Mouse (Mus musculus) spleen, adult 2 months (tissue): ENCODE measurements around the gene I830077J02Rik. TPM values are rescaled to one million over a fixed set of nuclear protein-coding genes. Genes with fewer than 3 reads are reported as not detected.

Source experiments
- DNase-seq, 2 experiments: peaks; one replicate each; pipeline versions ENCODE4 v3.0.0 to v3.0.0-alpha.2; 2012 to 2021; ENCODE audit warnings: low spot score in 2 of 2, low read depth in 1 of 2
- H3K27ac ChIP-seq: fragments of 200-500 bp; 2 replicates; pipeline ENCODE4 v1.5.1; 2012; ENCODE audit warnings: low read length, inconsistent platforms; ENCODE audit not compliant: insufficient read depth
- H3K27me3 ChIP-seq: fragments of 200-500 bp; 2 replicates; pipeline ENCODE4 v1.6.1; 2012; ENCODE audit warnings: mild to moderate bottlenecking, moderate library complexity, low read length, inconsistent platforms; ENCODE audit not compliant: control insufficient read depth, insufficient read depth
- H3K36me3 ChIP-seq: fragments of 200-500 bp; 2 replicates; pipeline ENCODE4 v1.6.1; 2012; ENCODE audit warnings: mild to moderate bottlenecking, low read length, inconsistent platforms; ENCODE audit not compliant: control insufficient read depth, insufficient read depth
- H3K4me1 ChIP-seq: fragments of 200-500 bp; 2 replicates; pipeline ENCODE4 v1.6.1; 2011; ENCODE audit warnings: inconsistent platforms; ENCODE audit not compliant: control insufficient read depth, insufficient read depth, insufficient read length
- H3K4me3 ChIP-seq: fragments of 200-500 bp; 2 replicates; pipeline ENCODE4 v1.5.1; 2011; ENCODE audit warnings: mild to moderate bottlenecking, inconsistent platforms; ENCODE audit not compliant: insufficient read depth, insufficient read length; ENCODE audit errors: extremely low read depth
- CTCF ChIP-seq: fragments of 200-500 bp; IDR thresholded peaks from 2 replicates; pipeline ENCODE4 v1.5.1; 2011; ENCODE audit warnings: mild to moderate bottlenecking, inconsistent platforms; ENCODE audit not compliant: insufficient read depth, insufficient read length, insufficient replicate concordance; ENCODE audit errors: extremely low read depth
- POLR2A ChIP-seq: fragments of 200-500 bp; IDR thresholded peaks from 2 replicates; pipeline ENCODE4 v1.6.1; 2011; ENCODE audit warnings: low read depth, low read length, inconsistent platforms
- WGBS: fragments of 180-500 bp; shearing (Covaris S2); methylation state at CpG from one replicate; pipeline ENCODE4 v1.1.7; 2018; 5-methylcytosine and 5-hydroxymethylcytosine counted together
- polyA plus RNA-seq: library from polyadenylated mRNA; depleted of rRNA; stranded (reverse); fragments of >200 nt; gene quantifications from 2 replicates; pipeline ENCODE4 v1.2.3, GENCODE M21; 2012; rRNA removed

I830077J02Rik gene
- polyA plus RNA-seq, 1 experiment, result 18.8 TPM

DNA sequence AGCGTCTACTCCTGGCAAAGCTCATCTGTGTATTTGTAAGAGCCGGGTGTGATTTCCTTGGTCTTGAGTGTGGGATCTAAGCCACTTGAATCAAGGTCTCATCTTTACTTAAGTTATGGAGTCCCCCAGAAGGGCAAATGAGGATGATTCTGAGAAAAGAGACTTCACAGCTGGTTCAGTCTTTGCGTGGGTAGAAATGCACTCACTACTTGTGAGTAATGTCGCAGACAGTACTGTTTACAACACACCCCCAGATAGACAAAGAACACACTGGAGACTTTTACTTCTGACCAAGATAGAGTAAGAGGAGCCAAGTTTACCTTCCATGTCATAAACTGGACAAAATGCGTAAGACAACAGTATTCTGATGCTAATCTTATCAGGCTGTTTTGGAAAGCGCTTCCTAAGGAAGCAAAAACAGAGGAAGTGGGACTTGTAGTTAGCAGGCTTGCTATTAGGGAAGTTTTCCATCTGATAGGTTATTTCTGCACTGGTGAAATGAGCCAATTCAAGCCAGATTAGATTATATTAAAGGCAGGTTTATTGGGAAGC lies 55.1 kb downstream of the I830077J02Rik start:
- Histone ChIP-seq H3K27me3 (no peaks in the 10 kb centered on the region), H3K4me1 (no peaks in the 10 kb centered on the region; the same call in 1 of the 2 replicates), H3K27ac (no peak overlapping the region), H3K4me3 (no peak overlapping the region), H3K36me3 (no peaks in the 10 kb centered on the region)
- no peak for DNase-seq
- 87% methylated on average over 6 of the region's 6 CpGs for WGBS
- TF ChIP-seq POLR2A, result no peak
- TF ChIP-seq CTCF, result no peak

DNA sequence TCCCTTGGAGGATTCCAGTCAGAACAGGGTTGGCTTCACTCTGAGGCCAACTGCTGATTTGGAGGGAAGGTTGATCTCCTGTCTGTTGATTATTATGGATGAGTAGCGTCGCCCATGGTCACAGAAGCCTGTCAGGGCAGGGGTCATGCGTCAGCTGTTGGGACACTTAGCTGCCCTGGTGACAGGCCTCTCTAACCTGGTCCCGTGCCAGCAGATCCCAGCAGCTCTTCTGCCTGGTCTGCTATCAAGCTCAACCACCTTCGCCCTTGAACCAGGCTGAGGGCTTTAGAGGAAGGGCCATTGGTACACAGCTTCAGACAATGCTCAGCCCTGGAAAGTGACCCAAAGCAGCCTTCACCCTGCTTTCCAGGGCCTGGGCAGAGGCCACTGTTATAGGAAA lies 56.4 kb downstream of the I830077J02Rik start:
- no peaks in the 10 kb centered on the region; the same call in 1 of the 2 replicates for H3K4me1 ChIP-seq
- H3K27me3 ChIP-seq, result no peaks in the 10 kb centered on the region
- 87% methylated on average over 5 of the region's 5 CpGs for WGBS
- no peak for DNase-seq
- no peak overlapping the region for H3K4me3 ChIP-seq
- no peak for TF ChIP-seq POLR2A
- TF ChIP-seq CTCF, result no peak
- H3K27ac ChIP-seq, result no peak overlapping the region
- H3K36me3 ChIP-seq, result no peaks in the 10 kb centered on the region

Other genes with a start within 250 kb of the I830077J02Rik start
- gene Ddx20, start 245.1 kb downstream of the I830077J02Rik start, polyA plus RNA-seq, result 10.7 and 35.7 TPM in 2 replicates
- gene Inka2, start 228.1 kb downstream of the I830077J02Rik start, polyA plus RNA-seq, result 0.66 and 0.68 TPM in 2 replicates
- 6.5 and 8.0 TPM in 2 replicates for gene Rap1a, start 131.3 kb downstream of the I830077J02Rik start, polyA plus RNA-seq
- gene Adora3, start 61.8 kb downstream of the I830077J02Rik start, polyA plus RNA-seq, result 0.32 and 0.63 TPM in 2 replicates
- 0.85 and 1.1 TPM in 2 replicates for gene Tmigd3, start 61.8 kb downstream of the I830077J02Rik start, polyA plus RNA-seq
- gene Wdr77, start 26.7 kb upstream of the I830077J02Rik start, polyA plus RNA-seq, result 25.7 and 36.5 TPM in 2 replicates
- gene Atp5f1, start 27.4 kb upstream of the I830077J02Rik start, polyA plus RNA-seq, result 48.1 and 56.9 TPM in 2 replicates
- gene Ovgp1, start 41.0 kb upstream of the I830077J02Rik start, polyA plus RNA-seq, result 1.1 and 2.1 TPM in 2 replicates
- 0.11 and 0.37 TPM in 2 replicates for gene Pifo, start 82.0 kb upstream of the I830077J02Rik start, polyA plus RNA-seq
- gene Chil5, start 100.2 kb upstream of the I830077J02Rik start, polyA plus RNA-seq, result 0.25 and 0.34 TPM in 2 replicates
- 0.12 TPM in 1 of 2 replicates, not detected in the other for gene Chia1, start 180.6 kb upstream of the I830077J02Rik start, polyA plus RNA-seq
- gene Chil3, start 234.9 kb upstream of the I830077J02Rik start, polyA plus RNA-seq, result 8.0 and 8.9 TPM in 2 replicates